Mouse (Mus musculus): ENCODE data around the gene Bcl7c.
"Not testable (repeated sequence)": the region's sequence is repeated elsewhere in the genome, so short reads cannot be mapped to it uniquely, and the experiment has no call there.

The Bcl7c gene

DNA sequence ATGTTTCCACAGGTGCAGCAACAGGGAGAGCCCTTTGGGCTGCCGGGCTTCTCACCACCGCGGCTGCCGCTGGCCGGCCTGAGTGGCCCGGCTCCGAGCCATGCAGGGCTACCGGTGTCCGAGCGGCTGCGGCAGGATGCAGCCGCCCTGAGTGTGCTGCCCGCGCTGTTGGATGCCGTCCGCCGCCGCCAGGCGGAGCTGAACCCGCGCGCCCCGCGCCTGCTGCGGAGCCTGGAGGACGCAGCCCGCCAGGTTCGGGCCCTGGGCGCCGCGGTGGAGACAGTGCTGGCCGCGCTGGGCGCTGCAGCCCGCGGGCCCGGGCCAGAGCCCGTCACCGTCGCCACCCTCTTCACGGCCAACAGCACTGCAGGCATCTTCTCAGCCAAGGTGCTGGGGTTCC lies 8.3 kb upstream of the Bcl7c start:
- DNase-seq (ENCODE audit: low read depth, low spot score), result no peak

DNA sequence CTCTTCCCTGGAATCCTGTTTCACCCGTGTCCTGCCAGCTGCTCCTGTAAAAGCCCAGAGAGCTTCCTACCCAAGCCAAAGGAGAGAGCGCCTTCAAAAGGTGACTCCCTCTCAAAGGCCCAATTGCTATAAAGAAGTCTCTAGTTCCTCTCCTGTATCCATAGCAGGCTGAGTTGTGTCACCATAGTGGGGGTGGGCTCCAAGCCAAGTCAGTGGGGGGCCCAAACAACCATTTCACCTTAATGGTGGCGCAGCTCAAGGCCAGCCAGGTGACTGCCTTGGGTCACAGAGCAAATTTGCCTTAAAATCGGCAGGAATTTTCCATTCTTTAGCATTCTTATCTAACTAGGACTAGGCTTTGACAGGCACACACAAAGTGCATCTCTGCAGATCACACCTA lies 6.1 kb upstream of the Bcl7c start:
- no peak for DNase-seq (ENCODE audit: low read depth, low spot score)

DNA sequence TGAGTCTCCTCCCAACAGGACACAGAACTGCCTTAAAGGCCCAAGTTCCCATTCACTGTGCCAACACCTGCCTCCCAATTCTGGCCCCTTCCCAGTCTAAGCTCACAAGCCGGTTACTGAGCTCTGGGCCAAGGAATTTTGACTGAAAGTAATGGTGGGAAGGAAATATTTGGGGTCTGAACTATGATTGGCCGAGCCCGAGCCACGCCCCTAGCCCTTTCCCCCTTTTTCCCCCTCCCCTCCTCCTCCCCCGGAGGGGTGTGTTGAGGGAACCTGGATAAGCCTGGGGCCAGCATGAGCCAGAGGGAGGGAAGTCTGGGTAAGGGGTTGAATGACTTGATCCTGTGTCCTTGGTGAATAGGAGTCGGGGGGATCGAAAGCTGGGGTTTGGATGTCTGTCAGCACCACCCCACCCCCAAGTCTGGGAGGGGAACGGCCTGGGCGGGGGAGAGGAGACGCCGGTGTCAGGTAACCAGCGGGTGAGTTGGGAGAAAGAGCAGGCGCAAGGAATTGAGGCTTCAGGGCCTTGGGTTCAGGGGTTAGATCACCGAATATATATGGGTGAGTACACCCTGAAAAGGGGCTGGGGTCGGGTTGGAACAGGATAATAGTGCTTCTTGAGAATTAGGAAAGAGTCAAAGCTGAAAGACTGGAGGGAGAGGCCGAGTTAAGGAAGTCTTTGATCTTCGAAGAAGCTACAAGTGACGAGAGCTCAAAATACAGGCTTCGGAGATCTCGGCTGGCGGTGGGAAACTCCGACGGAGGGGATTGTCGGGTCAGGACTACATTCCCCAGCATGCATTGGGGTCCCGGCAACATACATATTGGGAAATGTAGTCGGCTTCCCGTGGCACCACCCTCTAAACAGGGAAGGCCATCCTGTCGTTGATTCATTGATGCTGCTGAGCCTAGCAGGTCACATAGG lies 4.0 kb upstream of the Bcl7c start, which contains the start of gene Ctf1:
Ctf1 (plus strand) TSS at position 276 of the 925 bp plus-strand sequence.
- DNase-seq (ENCODE audit: low read depth, low spot score), result peak; percentile 66

DNA sequence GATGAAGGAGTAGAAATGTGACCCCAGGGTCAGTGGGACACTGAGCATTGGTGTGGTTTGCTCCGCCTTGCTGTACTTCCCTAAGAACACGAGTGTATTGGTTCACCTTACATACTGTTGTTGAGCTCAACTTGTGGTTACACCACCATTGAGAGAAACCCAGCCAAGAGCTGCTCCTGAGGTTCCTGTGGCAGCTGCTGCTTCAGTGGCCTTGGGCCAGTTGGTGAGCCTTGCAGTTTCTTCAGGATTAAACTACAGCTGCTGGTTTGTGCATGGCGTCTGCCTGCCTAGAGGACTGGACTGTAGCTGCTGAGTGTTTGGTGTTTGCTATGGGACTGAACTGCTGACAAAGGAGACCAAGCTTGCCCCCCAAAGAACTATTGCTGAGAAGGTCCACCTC lies 2.7 kb upstream of the Bcl7c start:
- no peak for DNase-seq (ENCODE audit: low read depth, low spot score)

DNA sequence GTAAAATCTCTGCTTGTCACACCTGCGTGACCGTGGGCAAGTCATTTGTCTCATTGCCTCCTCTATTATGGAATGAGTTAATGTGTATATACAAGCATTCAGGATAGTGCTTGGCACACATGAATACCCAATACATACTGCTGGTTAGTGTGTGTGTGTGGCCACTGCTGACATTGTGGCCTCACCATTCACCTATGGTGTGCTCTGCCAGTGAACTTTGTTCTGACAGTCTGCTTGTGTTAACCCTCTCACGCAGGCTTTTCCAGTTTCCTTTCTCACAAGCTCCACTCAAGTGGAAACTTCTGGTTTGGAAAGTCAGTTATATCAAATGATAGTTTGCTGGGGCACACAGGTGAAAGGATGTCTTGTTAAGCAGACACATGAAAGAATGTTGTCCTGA lies 2.3 kb upstream of the Bcl7c start:
- no peak for DNase-seq (ENCODE audit: low read depth, low spot score)

DNA sequence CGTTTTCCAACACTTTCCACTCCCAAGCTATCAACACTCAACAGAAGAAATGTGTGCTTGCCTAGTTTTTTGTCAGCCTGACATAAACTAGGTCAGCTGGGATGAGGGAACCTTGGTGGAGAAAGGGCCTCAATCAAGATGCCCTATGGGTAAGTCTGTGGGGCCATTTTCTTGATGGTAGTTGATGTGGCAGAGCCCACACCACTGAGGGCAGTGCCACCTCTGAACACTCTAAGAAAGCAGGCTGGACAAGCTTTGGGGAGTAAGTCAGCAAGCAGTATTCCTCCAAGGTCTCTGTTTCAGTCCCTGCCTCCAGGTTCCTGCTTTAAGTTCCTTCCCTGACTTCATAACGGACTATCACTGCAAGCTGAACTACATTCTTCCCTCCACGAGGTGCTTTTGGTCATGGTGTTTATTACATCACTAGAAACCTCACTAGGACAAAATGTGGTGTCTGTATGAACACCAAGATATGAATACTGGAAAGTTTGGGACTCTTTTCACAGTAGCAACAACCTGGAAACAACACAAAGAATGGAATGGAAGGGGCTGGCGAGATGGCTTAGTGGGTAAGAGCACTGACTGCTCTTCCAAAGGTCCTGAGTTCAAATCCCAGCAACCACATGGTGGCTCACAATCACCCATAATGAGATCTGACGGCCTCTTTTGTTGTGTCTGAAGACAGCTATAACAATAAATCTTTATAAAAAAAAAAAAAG lies 687 bp upstream of the Bcl7c start:
- no peak for DNase-seq (ENCODE audit: low read depth, low spot score)

DNA sequence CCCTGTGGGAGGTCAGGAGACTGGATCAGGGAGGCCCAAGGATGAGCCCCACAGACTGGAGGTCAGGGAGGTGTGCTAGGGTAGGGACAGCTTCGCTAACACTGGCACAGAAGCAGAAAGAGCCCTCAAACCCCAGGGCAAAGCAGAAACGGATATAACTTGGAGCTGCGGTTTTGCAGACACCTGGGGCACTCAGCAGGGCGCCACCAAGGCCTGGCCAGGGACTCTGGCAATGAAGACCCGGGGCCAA lies 851 bp downstream of the Bcl7c start:
- DNase-seq (ENCODE audit: low read depth, low spot score), result no peak

DNA sequence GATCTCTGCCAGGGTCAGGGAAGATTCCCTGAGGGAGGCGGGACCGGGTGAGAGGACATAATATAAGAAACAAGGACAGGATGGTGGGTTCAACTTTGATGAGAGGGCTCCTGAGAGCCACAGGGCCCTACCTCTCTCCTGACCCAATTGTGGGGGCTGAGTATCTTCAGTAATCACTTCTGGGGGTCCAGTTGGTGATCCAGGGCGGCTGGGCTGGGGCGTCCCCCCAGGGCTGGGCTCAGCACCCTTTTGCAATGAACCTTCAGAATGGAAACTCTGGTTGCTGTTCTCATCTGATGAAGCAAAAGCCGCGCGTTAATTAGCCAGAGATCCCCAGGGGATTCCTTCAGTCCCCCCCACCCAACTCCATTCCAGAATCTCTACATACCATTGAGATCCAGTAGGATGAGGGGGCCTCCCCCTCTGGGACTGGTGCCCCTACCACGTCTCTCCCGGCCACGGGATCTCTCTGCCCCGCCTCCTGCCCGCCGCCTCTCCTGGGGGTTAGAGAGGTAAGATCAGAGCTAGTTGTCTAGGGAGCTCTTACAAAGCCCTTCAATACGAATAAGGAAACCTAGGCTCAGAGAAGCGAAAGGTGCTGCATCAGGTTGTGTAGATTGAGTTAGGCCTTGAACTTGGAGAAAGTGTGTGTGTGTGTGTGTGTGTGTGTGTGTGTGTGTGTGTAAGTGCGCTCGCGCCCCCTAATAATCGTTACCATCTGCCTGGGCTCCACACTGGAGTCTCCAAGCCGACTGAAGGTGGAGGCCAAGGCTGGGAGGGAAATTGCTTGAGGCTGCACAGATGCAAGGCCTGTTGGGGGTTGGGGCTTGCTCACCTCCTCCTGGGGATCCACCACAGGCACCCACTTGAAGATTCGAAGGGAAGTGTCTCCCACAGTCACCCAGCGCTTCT lies 1.4 kb downstream of the Bcl7c start:
- no peak for DNase-seq (ENCODE audit: low read depth, low spot score)

DNA sequence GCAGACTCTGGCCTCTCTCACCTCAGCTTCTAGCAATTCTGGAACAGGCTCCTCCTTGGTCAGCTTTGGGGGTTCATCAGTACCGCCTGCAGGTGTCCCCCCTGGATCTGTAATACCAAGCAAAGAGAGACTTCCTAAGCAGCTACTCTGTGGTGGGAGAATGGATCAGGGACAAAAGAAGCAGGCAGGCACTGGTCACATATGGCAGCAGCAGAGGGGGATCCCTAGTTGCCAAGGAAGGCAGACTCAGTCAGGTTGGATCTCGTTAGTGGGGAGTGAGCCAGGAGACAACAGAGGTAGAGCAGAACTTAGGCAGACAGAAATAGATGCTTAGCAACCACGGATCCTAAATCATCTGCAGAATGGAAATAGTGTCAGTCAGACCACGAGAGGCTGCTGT lies 3.0 kb downstream of the Bcl7c start:
- DNase-seq (ENCODE audit: low read depth, low spot score), result no peak

DNA sequence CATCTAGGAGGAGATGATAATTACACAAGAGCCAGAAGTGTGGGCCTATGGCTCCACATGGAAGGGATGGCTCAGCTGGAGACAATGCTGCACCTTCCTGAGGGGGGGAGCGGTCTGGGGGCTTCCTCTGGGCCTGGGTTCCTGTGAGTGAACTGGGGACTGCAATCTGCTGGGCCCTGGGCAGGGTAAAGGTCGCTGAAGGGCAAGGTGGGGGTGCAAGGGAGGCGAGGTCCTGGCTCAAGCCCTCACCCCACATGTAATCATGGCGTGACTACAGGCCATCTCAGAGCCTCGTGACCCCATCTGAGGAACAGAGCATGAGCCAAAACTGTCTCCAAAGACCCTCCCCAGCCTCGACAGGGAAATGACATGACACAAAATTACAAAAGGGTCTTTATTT lies 4.1 kb downstream of the Bcl7c start:
- DNase-seq (ENCODE audit: low read depth, low spot score), result no peak

DNA sequence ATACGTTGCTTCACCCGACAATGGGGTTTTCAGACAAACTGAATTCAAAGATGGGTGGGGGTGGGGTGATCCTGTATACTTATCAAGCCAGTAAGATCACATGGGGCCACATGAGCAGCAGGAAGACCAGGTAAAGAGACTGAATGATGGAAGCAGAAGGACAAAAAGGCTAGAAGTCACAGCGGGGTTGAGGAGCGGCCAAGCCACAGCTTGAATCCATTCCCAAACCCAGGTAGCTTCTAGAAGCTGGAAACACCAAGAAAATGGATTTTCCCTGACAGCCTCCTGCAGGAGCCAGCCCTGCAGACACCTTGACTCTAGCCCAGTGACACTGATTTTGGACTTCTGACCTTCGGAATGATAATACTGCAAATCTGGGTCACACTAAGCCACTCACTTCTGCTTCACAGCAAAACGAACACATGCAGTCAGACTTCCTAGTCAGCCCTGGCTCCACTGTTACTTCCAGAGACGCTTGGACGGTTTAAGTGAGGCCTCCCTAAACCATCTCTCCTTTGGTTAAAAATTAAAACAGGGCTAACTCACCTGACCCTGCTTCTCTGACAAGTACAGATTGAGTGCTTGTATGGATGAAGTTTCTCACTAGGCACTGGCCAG lies 5.1 kb downstream of the Bcl7c start:
- DNase-seq (ENCODE audit: low read depth, low spot score), result no peak

DNA sequence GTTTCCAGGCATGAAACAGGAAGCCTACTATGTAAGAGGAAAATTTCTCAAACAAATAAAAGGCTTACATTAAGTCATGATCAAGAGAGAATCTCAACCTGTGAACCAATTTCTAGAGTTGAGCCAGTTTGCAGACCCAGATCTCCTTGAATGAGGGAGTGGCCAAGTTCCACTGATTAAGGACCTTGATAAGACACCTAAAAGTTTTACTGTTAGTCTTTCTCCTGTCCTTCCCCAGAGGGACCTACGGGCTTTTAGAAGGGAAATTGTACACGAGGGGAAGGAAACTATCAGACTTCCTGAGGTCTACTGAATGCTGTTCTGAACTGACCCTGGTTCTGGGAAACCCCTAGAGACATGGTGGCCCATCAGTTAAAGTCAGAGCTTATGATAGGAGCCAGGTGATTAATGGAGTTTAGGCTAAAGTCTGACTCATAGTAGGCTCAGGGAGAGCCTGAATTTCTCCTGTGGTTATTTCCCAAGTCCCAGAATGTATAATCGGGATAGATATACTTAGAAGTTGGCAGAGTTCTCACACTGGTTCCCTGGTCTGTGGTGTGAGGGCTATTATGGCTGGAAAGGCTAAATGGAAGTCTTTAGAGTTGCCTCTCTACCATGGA lies 7.9 kb downstream of the Bcl7c start:
- no peak for DNase-seq (ENCODE audit: low read depth, low spot score)

DNA sequence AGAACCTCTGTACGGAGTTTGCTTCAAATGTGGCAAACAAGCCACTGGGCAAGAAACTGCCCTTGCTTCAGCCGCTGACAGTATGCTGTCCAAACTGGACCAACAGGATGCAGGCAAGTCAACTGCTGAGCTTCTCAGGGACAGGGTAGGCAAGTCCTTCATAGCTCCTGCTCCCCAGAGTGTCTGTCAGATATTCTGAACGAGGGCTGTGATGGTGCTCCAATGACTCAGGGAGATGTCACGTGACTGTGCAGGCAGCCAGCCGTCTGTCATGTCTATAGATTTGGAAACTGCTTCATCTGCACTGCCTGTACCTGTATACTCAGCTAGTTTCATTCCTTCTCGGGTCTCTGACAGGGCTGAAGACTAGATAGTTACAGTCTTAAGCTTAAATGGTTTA lies 9.7 kb downstream of the Bcl7c start:
- no peak for DNase-seq (ENCODE audit: low read depth, low spot score)

DNA sequence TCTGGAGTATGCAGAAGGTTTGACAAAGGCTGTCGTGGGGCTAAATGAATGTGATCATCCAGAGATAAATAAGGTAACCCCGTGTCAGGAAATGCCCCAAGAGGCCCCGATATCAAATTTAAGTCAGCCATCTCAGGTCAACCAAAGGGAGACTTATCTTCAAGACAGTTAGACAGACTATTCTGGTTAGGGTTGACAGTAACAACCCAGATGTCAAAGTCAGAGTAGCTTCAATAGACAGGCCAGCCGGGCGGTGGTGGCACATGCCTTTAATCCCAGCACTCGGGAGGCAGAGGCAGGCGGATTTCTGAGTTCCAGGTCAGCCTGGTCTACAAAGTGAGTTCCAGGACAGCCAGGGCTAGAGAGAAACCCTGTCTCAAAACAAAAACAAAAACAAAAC lies 15.0 kb downstream of the Bcl7c start:
- not testable (repeated sequence) for DNase-seq (ENCODE audit: low read depth, low spot score)

DNA sequence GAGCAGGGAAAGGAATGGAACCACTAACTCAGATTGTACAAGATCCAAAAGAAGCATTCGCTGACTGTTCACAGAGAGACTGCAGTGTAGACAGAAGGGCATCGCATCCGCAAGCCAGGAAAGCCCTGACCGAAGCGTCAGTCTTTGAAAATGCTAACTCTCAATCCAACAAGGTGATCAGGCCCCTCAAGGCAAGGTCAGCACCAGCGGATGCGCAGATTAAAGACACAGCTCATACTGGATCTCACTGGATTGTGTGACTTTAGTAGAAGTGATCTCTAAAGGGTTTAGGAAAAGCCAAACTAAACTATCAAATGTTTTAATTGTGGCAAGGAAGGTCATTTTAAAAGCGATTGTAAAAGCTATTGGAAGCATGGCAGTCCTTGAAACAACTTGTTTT lies 15.4 kb downstream of the Bcl7c start:
- no peak for DNase-seq (ENCODE audit: low read depth, low spot score)

DNA sequence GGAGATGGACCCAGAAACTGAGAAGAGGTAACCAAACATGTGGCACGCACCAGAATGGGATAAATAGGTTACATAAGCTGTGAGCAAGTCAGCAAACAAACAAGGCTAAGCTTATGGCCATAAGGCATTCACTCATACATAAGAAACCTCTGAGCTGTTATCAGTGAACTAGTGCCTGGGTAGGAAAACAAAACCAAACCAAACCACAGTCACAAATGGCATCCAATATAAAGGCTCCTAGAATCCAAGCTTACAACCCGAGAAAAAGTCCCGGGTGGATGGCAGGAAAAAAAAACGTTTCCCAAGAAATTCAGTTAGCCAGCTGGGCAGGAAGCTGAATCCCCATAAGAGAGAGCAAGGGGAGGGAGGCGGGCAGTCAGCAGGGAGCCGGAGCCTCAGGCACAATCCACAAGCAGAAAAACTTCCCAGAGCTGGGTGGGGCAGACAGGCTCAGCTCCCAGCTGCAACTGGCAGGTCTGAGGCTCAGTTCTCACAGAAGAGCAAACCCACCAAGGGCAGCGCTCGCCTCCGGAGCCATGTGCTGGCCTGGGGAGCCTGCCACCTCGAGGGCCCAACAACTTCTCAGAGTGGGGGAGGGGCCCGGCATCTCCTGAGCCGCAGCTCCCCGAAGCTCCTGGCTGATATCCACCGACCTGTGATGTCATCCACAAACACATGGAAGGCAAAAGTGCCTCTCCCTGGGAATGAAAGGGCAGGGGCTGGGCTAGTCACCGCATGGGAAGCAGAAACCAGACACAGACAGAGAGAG lies 17.3 kb downstream of the Bcl7c start:
- peak; percentile 75 for DNase-seq (ENCODE audit: low read depth, low spot score)

DNA sequence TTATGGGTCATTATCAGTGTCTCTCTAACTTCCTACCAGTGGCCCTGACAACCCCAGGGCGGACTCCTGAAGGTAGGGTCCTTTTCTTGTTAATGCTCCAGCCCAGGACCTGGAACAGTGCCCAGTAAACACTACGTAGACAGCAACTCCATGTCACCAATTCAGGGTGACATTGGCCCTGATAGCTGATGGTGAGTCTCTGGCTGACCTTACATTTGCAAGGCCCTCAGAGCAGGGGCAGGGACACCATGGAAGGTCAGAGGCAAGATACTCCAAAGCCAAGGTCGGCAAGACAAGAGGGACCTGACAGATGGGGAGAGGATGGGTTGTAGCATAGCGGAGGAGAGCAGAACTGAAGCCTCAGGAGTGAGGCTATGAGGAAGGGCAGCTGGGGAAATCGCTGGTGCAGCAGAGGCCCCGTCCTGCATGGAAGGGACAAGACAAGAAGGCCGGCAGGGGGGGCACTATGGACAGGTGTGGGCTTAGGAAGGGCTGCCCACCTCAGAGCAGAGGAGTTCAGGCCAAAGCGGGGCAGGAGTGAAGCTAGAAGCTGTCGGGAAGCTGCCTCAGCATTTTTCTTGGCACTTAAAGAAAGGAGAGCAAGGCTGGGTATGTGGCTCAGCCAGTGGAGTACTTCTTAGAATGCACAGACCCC lies 19.0 kb downstream of the Bcl7c start:
- DNase-seq (ENCODE audit: low read depth, low spot score), result no peak

DNA sequence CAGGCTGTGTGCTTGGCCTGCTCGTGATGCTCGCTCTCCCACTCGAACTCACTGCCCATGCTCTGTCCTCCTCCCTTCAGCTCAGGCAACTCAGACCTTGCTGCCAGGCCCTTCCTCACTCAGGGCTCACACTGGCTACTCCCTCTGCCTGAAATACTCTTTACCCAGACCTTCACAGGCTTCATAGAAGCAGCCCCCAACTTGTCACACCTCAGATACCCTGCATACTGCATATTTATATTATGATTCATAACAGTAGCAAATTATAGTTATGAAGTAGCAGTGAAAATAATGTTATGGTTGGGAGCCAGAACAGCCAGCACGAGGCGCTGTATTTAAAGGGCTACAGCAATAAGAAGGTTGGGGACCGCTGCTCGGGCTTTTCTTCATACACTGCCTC lies 19.8 kb downstream of the Bcl7c start:
- no peak for DNase-seq (ENCODE audit: low read depth, low spot score)

DNA sequence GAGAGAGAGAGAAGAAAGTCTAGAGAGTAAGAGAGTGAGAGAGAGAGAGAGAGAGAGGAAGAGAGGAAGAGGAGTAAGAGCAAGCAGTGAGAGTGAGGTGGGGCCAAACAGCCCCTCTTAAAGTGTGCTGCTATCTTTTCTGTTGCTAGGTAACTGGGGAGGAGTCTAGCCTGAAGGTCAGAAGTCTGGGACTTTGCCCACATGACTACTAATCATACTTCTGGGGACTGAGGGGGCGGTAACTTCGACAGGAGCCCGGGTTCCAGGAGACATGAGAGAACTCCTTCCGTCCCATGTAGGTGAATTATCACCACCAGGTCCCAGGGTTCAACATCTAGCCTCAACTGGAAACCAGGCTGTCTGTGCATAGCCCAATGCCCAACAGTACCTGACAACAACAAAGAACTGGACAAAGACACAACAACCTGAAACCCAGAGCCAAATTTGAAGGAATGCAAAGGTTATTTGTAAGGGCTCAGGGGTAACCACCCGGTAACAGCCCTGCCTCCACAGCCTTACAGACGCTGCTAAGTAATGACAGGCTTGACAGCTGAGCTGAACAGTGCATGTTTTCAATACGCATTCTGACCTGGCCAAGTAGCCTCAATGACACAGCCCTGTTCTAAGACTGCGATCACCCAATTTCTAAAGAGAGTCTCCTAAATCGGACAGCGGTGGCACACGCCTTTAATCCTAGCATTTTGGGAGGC lies 21.8 kb downstream of the Bcl7c start:
- DNase-seq (ENCODE audit: low read depth, low spot score), result no peak

All from skeletal muscle tissue, adult 2 months (tissue).